Mouse (Mus musculus): ENCODE data around the gene Timm9.

DNA sequence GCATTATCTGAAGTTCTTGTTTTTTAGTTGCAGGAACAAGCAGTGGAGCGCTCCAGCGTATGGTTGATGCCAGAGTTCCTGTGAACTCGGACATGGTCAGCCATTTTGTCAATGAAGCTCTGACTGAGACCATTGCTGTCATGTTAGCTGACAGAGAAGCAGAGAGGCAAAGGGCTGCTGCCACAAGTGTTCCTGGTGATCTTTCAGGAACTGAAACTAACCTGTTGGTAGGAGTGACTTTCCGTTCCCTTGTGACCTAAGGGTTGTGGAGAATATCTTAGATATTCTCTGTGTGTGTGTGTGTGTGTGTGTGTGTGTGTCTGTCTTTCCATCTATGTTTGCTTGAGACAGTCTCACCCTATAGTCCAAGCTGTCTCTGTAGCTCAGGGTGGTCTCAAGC, 47.9 kb upstream of the Timm9 start:
- TF ChIP-seq CTCF (IDR thresholded peaks at IDR 0.05; ENCODE audit: low read depth, low read length), result no peak
- TF ChIP-seq POLR2A (IDR thresholded peaks at IDR 0.05; ENCODE audit: insufficient read depth, low read length), result no peak

Data from ES-Bruce4 (cell line).